Mouse (Mus musculus) hindbrain, embryonic 11.5 days (tissue): ENCODE data around the gene Mettl26. TPM values are rescaled to one million over a fixed set of nuclear protein-coding genes. Genes with fewer than 3 reads are reported as not detected.

Experiments used
- ATAC-seq: fragments of 200-750 bp; cut with Nextera tagmentation; 2 replicates; pipeline ENCODE4 v1.8.0; 2017; ENCODE audit warnings: mild to moderate bottlenecking, moderate TSS enrichment, moderate library complexity; ENCODE audit not compliant: low FRiP score
- DNase-seq: peaks from one replicate; pipeline ENCODE4 v3.0.0-alpha.2; 2015; ENCODE audit warnings: low spot score
- H3K27ac ChIP-seq: fragments of 300-500 bp; sonication (generic); 2 replicates; pipeline ENCODE4 v1.5.1; 2014; ENCODE audit warnings: mild to moderate bottlenecking, low read depth, low read length
- H3K27me3 ChIP-seq: fragments of 300-500 bp; sonication (generic); 2 replicates; pipeline ENCODE4 v1.6.1; 2014; ENCODE audit warnings: mild to moderate bottlenecking, low read length, moderate library complexity, mixed read lengths; ENCODE audit not compliant: control insufficient read depth, insufficient read depth
- H3K36me3 ChIP-seq: fragments of 300-500 bp; sonication (generic); 2 replicates; pipeline ENCODE4 v1.6.1; 2014; ENCODE audit warnings: mild to moderate bottlenecking, low read length, moderate library complexity, mixed read lengths; ENCODE audit not compliant: control insufficient read depth, insufficient read depth
- H3K4me1 ChIP-seq: fragments of 300-500 bp; sonication (generic); replicated peaks from 2 replicates; pipeline ENCODE4 v1.6.1; 2014; ENCODE audit warnings: low read length, mixed read lengths; ENCODE audit not compliant: control insufficient read depth, insufficient read depth
- H3K4me2 ChIP-seq: fragments of 300-500 bp; sonication (generic); replicated peaks from 2 replicates; pipeline ENCODE4 v1.6.1; 2014; ENCODE audit warnings: mild to moderate bottlenecking, low read depth, low read length
- H3K4me3 ChIP-seq: fragments of 300-500 bp; sonication (generic); 2 replicates; pipeline ENCODE4 v1.5.1; 2014; ENCODE audit warnings: low read depth, low read length
- H3K9ac ChIP-seq: fragments of 300-500 bp; sonication (generic); 2 replicates; pipeline ENCODE4 v1.6.1; 2014; ENCODE audit warnings: low read depth, low read length
- H3K9me3 ChIP-seq: fragments of 300-500 bp; sonication (generic); 2 replicates; pipeline ENCODE4 v1.6.1; 2016; ENCODE audit warnings: low read length; ENCODE audit not compliant: control insufficient read depth
- WGBS: fragments of 180-500 bp; shearing (Covaris S2); extraction: QIAGEN DNeasy Blood & Tissue Kit; methylation state at CpG from one replicate; pipeline ENCODE4 v1.1.7; 2014; 5-methylcytosine and 5-hydroxymethylcytosine counted together
- polyA plus RNA-seq: library from polyadenylated mRNA; unstranded; fragments of >200 nt; fragmentation: Nextera tagmentation; extraction: Ambion mirVana; gene quantifications from 2 replicates; pipeline ENCODE4 v1.2.1, GENCODE M21; 2014

The Mettl26 gene
- polyA plus RNA-seq, 1 experiment from 2014 or later = 53.2 TPM

DNA sequence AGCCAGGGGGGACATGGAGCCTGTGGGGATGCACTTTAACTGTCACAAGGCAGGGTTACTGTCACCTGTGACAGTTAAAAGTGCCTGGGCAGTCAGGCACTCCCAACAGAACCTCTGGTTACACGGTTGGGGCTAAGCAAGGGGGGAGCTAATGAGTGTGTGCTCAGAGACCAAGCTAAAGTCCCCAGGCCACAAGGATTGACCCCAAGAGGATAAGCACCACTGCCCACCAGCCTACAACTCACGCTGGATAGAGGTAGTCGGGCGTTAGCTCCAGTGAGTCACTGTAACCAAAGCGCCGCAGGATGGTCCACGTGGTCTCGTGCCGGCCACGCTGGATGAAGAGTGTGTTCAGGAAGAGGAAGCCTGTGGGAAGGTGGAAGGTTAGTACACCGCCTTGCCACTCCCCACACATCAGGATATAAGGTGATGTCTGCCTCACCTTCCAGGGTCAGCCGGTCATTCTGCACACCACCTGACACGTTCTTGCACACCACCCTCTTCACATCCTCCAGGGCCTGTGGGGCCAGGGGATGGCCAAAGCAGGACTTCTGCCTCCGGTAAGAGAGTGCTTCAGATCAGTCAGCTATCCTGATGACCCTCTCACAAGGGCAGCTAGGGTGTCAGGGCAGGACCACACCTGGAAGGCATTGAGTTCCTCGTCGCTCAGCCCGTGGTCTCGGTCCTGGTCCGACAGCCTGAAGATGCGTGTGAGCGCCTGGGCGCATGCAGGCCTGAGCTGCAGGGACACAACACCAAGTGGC lies 33.6 kb upstream of the Mettl26 start, which contains the start of gene Gm20683:
Gene Gm20683, minus strand, starts transcription at position 647 of the 764 bp plus-strand sequence.
- Histone ChIP-seq H3K4me1 (peaks cover 13% of the 10 kb centered on the region), H3K27me3 (no peaks in the 10 kb centered on the region), H3K27ac (no peak within 1 kb of the TSS), H3K9ac (no peak within 1 kb of the TSS), H3K9me3 (no peaks in the 10 kb centered on the region), H3K36me3 (peaks cover 24% of the 10 kb centered on the region), H3K4me2 (no peak within 1 kb of the TSS), H3K4me3 (no peak within 1 kb of the TSS)
- DNase-seq = no peak
- ATAC-seq = no peak
- 94% methylated on average over 22 of the region's 22 CpGs for WGBS

GRCm38 (mm10) chr17:25842509-25842908 lies 32.4 kb upstream of the Mettl26 start:
- H3K4me2 ChIP-seq = no peak overlapping the region
- H3K9me3 ChIP-seq = no peaks in the 10 kb centered on the region
- no peak overlapping the region for H3K9ac ChIP-seq
- ATAC-seq (no peak), DNase-seq (no peak)
- H3K36me3 ChIP-seq = peaks cover 24% of the 10 kb centered on the region
- WGBS = 90% methylated on average over 3 of the region's 3 CpGs
- H3K27ac ChIP-seq = no peak overlapping the region
- peaks cover 3% of the 10 kb centered on the region for H3K4me1 ChIP-seq
- H3K4me3 ChIP-seq = no peak overlapping the region
- no peaks in the 10 kb centered on the region for H3K27me3 ChIP-seq

DNA sequence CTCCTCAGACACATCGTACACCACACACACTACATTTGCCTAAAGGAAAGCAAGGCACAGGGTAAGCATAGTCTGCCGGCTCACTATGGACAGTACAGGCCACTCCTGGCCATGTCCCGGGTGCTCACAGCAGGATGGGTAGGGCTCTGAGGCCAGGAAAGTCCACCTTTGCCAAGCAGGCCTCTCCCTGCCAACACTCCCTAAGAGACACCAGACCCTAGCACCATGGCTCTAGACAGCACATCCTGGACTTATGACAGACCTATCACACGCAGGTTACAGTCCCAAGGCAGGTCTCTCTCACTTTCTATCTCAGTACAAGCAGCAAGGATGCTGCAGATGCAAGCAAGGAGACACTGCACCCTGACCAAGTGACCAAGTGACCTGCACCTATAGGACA lies 31.8 kb upstream of the Mettl26 start:
- Histone ChIP-seq H3K27me3 (no peaks in the 10 kb centered on the region), H3K4me3 (peak overlapping the region; percentile 82), H3K4me1 (no peaks in the 10 kb centered on the region; the same call in none of the 2 replicates), H3K4me2 (peak overlapping the region; percentile 67), H3K27ac (peak overlapping the region; percentile 13; the same call in 1 of the 2 replicates), H3K36me3 (peaks cover 24% of the 10 kb centered on the region), H3K9ac (peak overlapping the region; percentile 72; the same call in 1 of the 2 replicates), H3K9me3 (no peaks in the 10 kb centered on the region)
- 98% methylated on average over 4 of the region's 4 CpGs for WGBS
- ATAC-seq (no peak), DNase-seq (no peak)

GRCm38 (mm10) chr17:25843636-25844395 lies 31.1 kb upstream of the Mettl26 start:
- Histone ChIP-seq H3K9ac (peak overlapping the region; percentile 72), H3K9me3 (no peaks in the 10 kb centered on the region), H3K4me3 (peak overlapping the region; percentile 82), H3K4me2 (peak overlapping the region; percentile 67), H3K36me3 (peaks cover 24% of the 10 kb centered on the region), H3K4me1 (no peaks in the 10 kb centered on the region; the same call in none of the 2 replicates), H3K27ac (peak overlapping the region; percentile 58; the same call in 1 of the 2 replicates), H3K27me3 (no peaks in the 10 kb centered on the region)
- DNase-seq (no peak), ATAC-seq (peak; percentile 41; the same call in 1 of the 2 replicates)
- 4% methylated on average over 32 of the region's 38 CpGs for WGBS

DNA sequence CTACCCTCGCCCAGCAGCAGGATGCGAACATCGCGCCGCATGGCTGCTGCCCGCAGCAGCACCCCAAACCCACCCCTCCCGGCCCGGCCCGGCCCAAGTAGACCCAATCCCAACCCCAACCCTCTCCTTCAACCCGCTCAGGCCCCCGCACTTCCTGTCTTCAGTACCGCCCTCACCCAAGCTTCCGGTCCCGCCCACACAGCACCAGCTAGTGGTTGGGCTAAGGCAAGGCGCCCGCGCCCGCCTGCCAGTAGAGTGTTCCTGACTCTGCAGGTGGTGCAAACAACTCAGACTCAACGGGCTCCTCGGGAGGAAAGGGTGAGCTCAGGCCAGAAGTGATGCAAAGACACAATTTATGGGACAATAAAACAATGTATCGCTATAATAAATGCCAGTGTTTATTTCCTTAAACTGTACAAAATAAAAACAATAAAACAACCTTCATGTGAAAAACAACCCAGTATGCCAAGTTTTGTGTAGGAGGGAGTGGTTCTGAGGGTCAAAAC lies 30.4 kb upstream of the Mettl26 start, which contains the start of gene Rhot2:
Gene Rhot2, minus strand, starts transcription at position 456 of the 506 bp plus-strand sequence.
- no peaks in the 10 kb centered on the region; the same call in none of the 2 replicates for H3K4me1 ChIP-seq
- H3K36me3 ChIP-seq = peaks cover 18% of the 10 kb centered on the region
- H3K4me2 ChIP-seq = peak within 1 kb of the TSS; percentile 67
- no peaks in the 10 kb centered on the region for H3K9me3 ChIP-seq
- H3K4me3 ChIP-seq = peak within 1 kb of the TSS; percentile 82
- H3K27me3 ChIP-seq = no peaks in the 10 kb centered on the region
- H3K9ac ChIP-seq = peak within 1 kb of the TSS; percentile 72
- H3K27ac ChIP-seq = peak within 1 kb of the TSS; percentile 58; the same call in 1 of the 2 replicates
- ATAC-seq = peak; percentile 92
- under 1% methylated on average over 20 of the region's 21 CpGs for WGBS
- DNase-seq = peak; percentile 97

DNA sequence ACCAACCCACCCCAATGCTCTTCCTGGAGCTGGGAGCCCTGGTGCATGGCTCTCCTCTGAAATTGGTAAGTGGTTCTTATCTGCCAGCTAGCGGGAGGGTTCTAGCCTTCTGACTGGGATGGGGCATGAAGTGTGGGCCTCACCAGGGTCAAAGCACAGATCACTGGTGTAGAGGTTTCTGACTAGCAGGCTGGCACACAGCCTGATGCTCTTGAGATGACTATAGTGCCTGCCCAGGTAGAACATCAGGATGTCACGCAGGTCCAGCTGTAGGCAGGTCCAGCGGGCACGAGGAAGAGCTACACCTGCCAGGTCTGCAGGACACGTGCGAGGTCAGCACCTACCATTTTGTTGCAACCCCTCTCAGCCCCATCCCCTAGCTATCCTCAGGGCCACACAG lies 14.6 kb upstream of the Mettl26 start:
- H3K36me3 ChIP-seq = no peaks in the 10 kb centered on the region
- ATAC-seq (no peak), DNase-seq (no peak)
- no peaks in the 10 kb centered on the region for H3K9me3 ChIP-seq
- H3K4me3 ChIP-seq = no peak overlapping the region
- peak overlapping the region; percentile 89; the same call in 1 of the 2 replicates for H3K4me2 ChIP-seq
- no peaks in the 10 kb centered on the region for H3K27me3 ChIP-seq
- peaks cover 8% of the 10 kb centered on the region for H3K4me1 ChIP-seq
- H3K9ac ChIP-seq = peak overlapping the region; percentile 80; the same call in 1 of the 2 replicates
- H3K27ac ChIP-seq = no peak overlapping the region
- 93% methylated on average over 6 of the region's 6 CpGs for whole genome bisulfite sequencing

GRCm38 (mm10) chr17:25860832-25861703 lies 13.8 kb upstream of the Mettl26 start, which contains the start of gene Wdr90:
Gene Wdr90, minus strand, starts transcription at chr17:25861501.
- DNase-seq (peak; percentile 94), ATAC-seq (peak; percentile 93)
- Histone ChIP-seq H3K4me1 (peaks cover 8% of the 10 kb centered on the region), H3K4me3 (peak within 1 kb of the TSS; percentile 49), H3K36me3 (no peaks in the 10 kb centered on the region), H3K4me2 (peak within 1 kb of the TSS; percentile 89), H3K27ac (peak within 1 kb of the TSS; percentile 66), H3K9ac (peak within 1 kb of the TSS; percentile 80), H3K9me3 (no peaks in the 10 kb centered on the region), H3K27me3 (no peaks in the 10 kb centered on the region)
- 4% methylated on average over 65 of the region's 65 CpGs for WGBS
